Mouse (Mus musculus) erythroblast, embryonic 14.5 days (primary cell): ENCODE data around the gene Lta.

Experiments
- GATA1 ChIP-seq: IDR thresholded peaks from 2 replicates; pipeline ENCODE4 v1.6.1; 2012; ENCODE audit warnings: low read length, inconsistent platforms, mixed read lengths
- TAL1 ChIP-seq: IDR thresholded peaks from 3 replicates; pipeline ENCODE4 v1.6.1; 2012; ENCODE audit warnings: low read length, inconsistent platforms, mixed read lengths

- no peak for TF ChIP-seq GATA1
- TF ChIP-seq TAL1: no peak
Observed at GRCm38 (mm10) chr17:35251981-35252380, 46.8 kb upstream of the Lta start.
